Mouse (Mus musculus) layer of hippocampus, adult 9-10 months (tissue): Measurements from ENCODE around the gene Susd2.

ENCODE experiments used
- DNase-seq: peaks from one replicate; pipeline ENCODE4 v3.0.0; 2022; ENCODE audit warnings: low spot score

Gene Susd2

DNA sequence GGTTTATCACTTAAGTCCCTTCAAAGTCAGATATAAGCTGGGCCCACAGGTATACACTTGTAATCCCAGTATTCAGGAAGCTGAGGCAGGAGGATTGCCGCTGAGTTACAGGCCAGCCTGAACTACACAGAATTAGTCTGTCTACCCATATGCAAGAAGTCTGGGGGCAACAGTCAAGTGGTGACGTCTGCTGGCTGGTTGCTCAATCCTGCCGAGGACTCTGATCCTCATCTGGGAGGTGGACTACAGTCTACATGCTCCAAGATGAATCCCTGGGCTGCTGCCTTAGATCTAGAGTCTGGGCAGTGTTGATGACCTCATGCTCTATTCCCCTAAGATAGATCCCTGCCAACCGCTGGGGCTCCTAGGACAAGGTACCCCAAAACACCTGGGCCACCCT is 10.2 kb upstream of the Susd2 start:
- DNase-seq = no peak

DNA sequence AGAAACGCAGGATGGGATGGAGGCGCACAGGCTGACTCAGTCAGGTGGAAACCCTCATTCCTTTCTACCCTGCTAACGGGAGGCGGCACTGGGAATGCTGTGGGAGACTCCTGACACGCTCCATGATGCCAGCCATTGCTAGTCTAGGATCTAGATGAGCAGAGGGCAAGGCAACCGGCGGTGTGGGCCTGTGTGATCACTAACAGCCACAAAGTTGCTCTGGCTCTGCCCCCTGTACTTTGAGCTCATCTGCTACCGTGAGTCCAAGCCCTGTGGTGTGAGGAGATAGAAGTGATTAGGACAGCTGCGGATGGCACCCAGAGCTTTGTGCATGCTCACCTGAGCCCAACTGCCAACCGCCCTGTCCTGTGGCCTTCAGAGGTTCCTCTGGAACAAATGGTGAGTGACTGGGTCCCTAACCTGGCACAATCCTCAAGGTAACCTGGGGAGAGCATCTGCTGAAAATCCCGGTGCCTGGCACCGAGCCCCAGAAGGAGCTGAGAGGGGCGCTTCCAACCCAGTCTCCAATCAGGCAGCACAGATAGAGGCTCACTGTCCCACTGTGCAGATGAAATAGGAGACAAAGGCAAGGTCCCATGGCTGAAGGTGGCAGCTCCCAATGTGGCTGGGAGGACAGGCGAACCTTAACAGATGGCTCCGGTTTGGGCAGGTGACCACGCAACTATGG is 7.7 kb upstream of the Susd2 start:
- DNase-seq = no peak

DNA sequence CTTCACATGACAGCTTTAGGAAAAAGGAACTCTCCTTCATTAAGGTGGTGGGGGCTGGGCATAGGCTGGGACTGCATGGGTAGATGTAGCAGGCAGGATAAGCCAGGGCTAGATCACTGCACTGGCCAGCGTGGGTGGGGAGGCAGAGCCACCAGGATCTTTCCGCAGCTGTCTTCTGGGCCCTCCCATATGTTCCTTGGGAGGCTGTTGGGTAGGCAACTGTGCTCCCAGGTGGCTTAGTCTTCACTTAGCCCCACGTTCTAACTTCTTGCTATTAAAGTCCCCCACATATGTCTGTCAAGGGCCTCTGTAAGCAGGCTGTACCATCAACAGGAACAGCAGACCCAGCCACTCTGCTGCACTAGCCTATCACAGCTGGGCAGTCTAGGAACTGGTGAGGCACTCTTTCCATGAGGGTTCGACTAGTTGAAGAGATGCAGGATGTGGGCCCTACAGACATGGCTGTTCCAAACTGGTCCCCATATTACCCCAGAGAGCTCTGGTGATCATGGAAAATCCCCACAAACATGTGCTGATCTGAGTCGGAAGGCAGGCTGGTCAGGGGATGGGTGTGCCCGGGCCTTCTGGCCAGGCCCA is 6.6 kb upstream of the Susd2 start:
- no peak for DNase-seq

DNA sequence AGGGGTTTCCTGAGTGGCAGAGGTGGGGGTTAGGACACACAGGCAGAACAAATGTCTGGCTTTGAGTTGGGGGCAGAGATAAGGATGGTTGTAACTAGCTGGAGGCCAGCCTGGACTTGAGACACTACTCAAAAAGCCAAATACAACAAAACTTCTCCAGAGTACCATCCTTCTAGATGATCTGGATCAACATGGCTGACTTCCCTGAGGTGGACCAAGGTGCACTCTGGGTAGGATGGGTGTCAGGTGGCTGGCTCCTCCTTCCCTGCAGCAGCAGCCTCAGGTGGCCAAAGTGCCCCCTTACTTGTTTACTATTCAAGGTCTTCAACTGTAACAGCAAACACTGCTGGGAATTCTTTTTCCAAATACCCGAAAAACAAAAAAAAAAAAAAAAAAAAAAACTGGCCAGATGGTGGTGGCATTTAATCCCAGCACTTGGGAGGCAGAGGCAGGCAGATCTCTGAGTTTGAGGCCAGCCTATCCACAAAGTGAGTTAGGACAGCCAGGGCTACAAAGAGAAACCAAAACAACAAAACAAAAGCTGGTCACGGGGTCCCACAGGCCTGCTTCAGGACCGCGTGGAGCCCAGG is 5.7 kb upstream of the Susd2 start:
- DNase-seq = no peak

DNA sequence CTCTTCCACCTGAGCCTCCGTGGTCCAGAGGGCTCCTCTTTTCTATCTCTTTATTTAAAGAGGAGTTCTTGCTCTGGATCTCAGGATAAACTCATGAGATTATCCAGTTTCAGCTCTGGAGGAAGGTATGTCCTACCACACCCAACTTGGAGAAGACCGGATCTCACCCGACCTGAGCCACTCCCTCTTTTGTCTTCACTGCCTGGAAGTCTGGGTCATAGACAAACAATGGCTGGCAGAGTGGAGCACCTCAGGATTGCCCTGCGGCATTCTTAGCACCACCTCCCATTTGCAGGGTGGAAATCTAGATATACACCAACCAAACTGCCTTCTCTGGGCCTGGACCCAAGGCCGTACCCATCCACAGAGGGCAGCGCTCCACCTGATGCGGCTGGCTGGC is 5.2 kb upstream of the Susd2 start:
- no peak for DNase-seq

DNA sequence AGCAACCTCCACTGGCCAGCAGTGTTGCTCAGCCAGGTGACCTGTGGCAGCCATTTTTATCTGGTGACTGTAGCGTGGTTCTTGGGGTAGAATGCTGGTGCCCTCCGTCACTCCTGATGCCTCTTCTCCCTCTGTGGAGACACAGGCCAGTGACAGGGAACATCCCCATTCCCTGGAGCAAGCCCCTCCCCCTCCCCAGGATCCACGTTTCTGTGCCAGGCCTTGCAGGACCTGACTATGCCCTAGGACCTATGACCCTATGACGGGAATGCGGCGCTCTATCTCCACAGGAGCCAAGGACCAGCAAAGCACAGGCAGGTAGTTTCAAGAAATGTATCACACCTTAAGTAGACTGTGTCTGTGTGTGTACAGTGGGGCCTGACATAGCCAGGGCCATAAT is 4.3 kb upstream of the Susd2 start:
- no peak for DNase-seq

DNA sequence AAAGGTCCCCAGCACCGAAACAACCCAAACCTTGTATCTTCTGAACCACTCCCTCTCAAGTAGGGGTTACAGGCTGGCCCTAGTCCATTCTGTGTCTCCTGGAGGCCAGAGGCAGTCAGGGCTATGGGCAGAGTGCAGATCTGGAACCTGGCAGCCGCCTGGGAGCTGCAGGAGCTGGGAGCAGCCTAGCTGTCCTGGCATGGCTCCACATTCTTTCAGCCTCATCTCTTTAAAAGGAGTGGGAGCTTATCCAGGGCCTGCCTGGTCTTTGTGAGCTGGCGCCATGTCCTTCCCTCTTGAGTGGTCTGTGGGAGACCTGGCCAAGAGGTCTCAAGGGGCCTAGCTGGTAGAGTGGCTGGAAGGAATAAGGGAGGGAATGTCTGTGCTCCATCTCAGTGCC is 3.6 kb upstream of the Susd2 start:
- no peak for DNase-seq

DNA sequence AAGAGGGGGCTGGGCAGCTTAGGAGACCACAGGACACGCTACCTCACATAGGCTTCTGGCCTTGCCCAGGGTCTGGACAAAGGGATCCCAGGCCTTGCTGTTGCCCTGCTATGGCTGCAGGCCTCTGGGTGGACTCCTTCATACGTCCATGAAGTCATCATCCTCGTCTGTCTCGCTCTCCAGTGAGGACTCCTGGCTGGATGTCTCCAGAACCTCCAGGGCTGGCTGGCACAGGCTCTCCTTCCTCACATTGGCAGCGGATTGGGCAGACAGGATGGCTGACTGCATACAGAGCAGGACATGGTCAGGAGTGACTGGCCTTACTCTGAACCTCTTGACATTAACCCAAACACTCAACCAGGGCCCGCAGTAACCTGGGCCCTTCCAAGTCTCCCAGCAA is 2.6 kb upstream of the Susd2 start:
- DNase-seq = no peak

DNA sequence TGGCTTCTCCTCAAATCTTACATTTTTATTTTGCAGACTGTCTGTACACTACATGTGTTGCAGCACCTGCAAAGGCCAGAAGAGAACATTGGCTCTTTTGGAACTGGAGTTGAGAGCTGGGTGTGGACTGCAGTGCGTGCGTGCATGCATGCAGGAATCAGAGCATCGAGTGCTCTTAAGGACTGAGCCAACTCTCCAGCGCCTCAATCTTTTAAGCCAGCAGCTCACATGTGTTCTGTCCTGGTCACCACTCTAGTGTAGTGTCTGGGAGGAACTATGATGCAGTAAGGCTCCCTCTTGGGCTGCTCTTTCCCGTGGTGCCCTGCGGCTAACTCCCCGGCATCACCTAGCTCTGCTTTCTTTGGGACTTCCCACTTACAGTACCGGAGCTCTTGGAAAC is 1.8 kb upstream of the Susd2 start:
- no peak for DNase-seq

DNA sequence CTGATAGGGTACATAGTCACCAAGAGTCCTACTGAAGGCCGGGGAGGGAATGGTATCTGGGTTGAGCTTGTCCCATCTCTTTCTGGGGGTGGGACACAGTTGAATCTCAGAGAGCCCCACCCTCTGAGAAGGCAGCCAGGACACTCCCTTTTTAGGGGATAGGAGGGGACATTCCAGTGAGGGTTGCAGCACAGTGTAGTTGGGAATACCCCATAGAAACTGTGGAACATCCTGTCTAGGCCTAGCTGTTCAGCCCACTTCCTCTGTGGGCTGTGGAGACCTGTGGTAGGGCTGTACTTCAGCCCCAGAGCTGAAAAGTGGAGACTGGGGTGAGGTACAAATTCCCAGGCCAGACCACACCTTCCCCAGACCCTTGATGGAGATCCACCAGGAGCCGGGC is 917 bp downstream of the Susd2 start:
- DNase-seq = no peak

DNA sequence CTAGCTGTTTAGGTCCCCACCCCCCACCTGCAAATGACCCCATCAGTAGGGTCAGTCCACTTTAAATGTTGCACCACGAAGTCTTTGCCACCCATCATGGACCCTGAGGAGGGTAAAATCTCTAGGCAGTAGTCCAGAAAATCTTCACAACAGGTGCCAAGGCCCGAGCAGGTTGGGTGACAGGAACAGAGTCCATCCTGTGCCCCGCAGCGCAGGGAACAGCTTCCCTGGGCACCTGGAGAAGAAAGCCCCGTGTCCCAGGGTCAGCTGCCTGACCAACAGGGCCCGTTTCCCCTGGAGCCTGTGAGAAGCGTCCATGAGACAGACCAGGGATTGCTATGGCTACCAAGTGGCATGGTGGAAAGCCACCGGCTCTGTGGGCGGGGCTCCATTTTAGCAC is 1.4 kb downstream of the Susd2 start:
- no peak for DNase-seq

DNA sequence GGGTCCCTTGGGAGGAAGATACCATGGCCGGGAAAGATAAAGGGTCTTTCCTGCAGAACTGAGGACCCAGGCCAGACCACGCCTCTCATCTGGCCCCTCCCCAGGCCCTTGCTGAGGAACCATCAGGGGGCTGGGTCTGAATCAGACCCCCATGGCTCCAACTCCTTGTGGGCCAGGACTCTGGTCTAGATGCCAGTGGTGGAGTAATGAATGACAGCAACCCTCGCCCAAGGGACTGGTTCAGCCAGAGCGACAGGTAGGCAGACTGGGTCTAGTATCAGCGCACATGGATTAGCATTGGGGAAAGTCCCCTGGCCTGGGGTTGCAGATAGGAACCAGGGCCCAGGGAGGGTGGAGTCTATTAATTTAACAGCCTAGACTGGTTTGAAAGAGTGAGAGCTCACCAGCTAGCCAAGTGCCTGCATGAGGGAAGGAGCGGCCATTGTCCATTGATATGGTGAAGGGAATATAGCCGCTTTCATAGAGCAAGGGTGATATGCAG is 2.0 kb downstream of the Susd2 start:
- no peak for DNase-seq

DNA sequence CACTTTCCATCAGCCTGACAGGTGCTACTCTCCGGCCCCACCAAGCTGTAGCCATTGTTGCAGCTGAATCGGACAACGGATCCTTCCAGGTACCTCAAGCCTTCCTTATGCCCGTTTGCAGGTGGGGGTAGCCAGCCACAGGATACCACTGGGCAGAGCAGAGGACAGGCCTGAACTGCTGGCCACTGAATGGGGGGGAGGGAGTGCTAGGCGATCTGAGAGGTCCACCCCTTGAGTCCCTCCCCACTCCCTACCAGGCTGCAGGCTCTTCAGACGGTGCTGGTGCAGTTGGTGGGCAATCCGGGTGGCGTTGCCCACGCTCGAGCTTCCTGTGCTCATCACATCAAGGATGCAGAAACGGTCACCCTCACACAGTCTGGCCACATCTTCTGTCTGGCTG is 6.1 kb downstream of the Susd2 start:
- DNase-seq = no peak

DNA sequence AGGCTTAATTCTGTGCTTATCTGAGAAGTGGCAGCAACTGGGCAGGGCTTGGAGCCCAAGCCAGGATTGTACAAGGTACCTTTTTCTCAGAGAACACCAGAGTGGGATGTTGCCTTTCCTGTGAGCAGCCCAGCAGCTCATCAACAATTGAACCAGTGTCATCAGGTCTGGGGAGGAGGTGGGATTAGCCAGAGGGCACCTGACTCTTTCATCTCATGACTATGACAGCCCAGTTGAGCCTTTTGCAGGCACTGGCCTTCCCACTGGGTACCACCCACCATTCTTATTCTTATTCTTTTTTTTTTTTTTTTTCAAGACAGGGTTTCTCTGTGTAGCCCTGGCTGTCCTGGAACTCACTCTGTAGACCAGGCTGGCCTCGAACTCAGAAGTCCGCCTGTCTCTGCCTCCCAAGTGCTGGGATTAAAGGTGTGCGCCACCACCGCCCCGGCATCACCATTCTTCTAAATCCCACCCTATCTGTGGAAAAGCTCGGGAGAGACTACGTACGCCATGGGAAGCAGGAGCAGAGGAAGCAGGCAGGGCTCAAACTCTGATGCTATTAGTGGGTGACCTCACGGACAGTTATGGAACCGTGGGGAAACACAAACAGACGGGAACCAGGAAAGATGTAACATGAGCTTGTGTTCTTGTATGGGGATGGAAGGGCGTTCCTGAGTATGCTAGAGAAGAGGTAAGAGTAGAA is 7.6 kb downstream of the Susd2 start:
- no peak for DNase-seq

DNA sequence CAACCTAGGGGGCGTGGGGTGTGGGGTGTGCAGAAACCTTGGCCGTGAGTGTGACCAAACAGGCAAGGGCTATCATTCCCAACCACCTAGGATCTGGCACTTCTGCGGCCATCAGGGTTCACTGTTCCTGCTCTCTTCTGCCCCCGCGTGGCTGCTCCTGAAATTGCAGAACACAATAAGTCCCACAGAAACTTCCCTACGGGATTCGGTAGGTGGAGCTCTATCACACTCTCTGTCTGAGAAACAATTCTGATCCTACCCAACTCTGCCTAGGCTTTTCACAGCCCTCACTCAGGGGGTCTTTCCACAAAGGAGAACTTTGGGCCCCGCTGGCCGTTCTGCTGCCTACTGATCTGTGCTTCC is 8.1 kb downstream of the Susd2 start:
- DNase-seq = peak; percentile 83

DNA sequence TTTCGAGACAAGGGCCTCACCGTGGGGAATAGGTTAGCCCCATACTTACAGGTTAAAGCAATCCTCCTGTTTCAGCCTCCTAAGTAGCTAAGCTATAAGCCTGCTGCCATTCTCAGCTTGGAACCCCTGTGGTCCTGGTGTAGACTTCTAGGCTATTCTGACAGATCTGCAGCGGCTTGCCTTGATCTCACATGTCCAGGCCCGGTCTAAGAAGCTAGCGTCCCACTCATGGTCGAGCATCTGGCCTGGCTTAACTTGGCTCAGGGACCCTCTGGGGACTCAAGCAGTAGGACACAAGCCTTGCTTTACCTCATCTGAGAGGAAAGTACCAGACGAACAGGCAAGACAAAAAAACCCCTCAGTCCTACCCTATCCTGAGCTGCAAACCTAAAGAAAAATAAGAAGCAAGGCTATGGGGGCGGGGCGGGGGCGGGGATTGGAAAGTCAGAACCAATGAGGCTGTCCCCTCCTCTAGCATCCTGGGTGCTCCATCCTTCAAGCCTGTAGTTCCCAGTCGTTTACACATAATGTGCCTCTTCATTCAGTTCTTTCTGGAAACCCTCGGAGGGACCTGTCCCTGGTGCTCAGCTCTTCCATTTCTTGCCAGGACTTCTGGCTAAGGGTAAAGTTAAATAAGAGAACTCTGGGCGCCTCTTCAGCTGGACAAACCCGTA is 8.7 kb downstream of the Susd2 start:
- DNase-seq = no peak

DNA sequence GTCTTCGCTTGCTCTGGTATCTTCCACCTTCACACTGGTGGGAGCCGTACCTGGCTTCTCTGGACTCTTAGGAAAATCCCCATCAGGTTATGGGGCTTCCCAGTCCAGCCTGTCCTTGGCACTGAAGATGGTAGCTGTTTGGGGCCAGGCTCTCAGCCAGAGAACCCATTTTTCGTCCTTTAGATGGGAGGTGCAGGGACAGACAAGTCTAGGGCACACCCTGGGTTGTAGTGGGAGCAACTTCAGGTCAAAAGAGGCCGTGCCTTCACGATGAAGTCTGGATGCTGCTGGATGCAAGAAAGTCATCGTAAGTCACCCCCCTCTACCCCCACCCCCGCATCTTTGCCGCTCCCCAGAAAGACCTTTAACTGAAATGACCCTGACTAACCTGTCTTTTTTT is 9.2 kb downstream of the Susd2 start:
- DNase-seq = no peak

DNA sequence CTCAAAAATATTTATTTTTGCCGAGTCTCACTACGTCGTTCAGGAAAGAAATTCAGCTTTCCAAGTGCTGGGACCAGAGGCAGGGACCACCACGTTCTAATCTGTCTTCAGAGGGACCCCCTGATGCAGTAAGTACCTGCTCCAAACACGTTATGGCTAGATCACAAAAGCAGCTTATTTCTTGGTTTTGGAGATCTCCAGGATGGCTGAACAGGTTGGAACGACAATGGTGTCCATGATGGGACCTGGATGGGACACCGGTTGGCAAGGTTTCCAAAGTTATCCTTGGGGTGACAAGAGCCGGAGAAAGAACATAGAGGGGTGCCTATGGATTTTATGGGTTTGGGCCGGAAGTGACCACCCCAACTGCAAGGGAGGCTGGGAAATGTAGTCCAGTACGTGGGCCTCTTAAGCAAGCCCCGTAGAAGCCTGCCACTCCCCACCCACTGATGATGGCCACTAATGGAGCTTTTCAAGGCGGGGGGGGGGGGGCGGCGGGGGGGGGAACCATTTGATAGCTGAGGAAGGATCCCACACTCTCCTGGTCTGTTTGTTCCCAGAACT is 10.2 kb downstream of the Susd2 start:
- DNase-seq = no peak

DNA sequence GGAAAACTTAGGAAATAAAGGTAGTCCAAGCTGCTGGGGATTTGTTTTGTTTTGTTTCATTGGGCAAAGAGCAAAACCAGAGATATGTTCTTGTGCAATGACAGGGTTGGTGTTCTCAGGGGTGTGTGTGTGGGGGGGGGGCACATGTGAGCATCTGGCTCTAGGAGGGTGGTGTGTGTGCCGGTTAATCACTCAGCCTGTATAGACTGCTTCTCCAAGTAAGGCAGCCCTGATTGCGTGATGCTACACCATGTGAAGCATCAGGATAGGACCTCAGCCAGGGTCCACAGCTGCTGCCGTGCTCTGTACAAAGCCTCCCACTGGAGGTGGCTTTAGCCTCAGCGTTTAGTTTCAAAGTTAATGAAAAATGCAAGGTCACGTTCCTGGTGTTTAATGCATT is 10.8 kb downstream of the Susd2 start:
- no peak for DNase-seq

DNA sequence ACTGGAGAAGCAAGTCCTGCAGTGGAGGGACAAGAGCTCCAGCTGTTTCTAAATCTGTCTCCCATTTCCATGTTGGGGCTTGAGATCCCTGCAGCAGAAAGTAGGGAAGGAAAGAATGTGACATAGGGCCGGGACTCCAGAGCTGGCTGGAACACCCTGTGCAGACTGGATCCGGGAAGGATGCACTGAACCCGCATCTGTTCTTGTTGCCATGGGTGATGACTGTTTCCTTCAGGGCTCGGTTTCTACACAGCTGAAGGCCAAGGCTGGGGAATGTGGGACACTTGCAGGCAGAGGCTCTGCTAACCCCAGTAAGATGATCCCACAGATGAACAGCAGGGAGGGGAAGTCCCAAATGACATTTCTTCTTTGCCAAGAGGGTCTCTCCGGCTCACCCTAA is 11.2 kb downstream of the Susd2 start:
- no peak for DNase-seq

DNA sequence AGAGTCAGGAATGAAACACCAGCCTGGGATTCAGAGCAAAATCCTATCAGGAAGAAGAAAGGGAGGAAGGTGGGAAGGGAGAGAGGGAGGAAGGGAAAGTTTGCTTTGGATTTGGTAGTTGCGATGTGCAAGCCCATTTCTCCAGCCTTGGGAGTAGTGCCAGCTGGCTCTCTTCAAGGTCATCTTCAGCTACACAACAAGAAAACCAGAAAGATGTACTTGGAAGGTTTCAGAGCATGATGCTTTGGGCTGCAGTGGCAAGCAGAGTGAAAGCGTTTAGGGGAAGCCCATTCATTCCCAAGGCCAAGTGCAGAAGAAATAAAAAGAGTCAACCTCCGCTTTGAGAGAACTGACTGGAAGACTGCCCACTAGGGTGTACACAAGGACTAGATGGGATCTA is 16.3 kb downstream of the Susd2 start:
- no peak for DNase-seq

DNA sequence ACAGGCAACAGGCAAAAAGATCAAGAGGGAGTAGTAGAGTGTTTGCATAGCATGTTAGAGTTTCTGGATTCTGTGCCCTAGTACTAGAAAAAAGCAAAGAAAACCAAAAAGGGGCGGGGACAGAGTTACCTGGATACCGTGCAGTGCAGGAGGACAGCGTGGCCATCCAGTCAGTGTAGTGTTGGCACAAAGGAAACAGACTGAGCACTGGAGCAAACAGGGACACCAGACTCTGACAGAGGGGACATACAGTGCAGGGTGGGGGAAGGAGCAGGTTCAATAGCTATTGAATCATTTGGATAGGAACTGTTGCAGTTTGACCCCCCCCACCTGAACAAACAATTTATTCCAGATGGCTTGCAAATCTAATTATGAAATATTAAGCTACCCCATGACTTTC is 16.8 kb downstream of the Susd2 start:
- no peak for DNase-seq
